Mouse (Mus musculus) gastrocnemius, postnatal 25 days (tissue): ENCODE measurements around the gene Ptpa. TPM values are rescaled to one million over a fixed set of nuclear protein-coding genes. Genes with fewer than 3 reads are reported as not detected.

Experiments used
- DNase-seq: peaks from one replicate; pipeline ENCODE4 v3.0.0; 2022
- long read RNA-seq, 2 experiments: library from polyadenylated mRNA; stranded (forward); transcript quantifications; one replicate each; pipeline ENCODE4 v2.0.0; 2021
- total RNA-seq, 2 experiments: library from RNA; stranded (reverse); gene quantifications; 1 replicate in 1 of 2; 2 replicates in 1 of 2; pipeline ENCODE4 v1.2.3; 2021

The Ptpa gene
- total RNA-seq = 10 to 100 TPM; 67.1 to 68.5 TPM
- long read RNA-seq, experiment 1, transcript Ptpa-208 (3 exons, 989 nt) = major isoform, 10 of 39 reads
- long read RNA-seq, experiment 1, transcript Ptpa-201 (10 exons, 2,586 nt) = minor isoform, 7 of 39 reads
- long read RNA-seq, experiment 1, partial matches to known transcripts = 0 of 39 reads
- long read RNA-seq, experiment 1, other reads (novel, unspliced or antisense) = 22 of 39 reads
- long read RNA-seq, experiment 2, transcript Ptpa-208 (3 exons, 989 nt) = major isoform, 12 of 46 reads
- long read RNA-seq, experiment 2, partial matches to known transcripts = 28 of 46 reads
- long read RNA-seq, experiment 2, other reads (novel, unspliced or antisense) = 1 of 46 reads

GRCm38 (mm10) chr2:30415936-30416648 lies at the start of gene Ptpa:
Gene Ptpa (plus strand): TSS chr2:30416039.
- peak; percentile 91 for DNase-seq

GRCm38 (mm10) chr2:30366203-30366602 lies 49.6 kb upstream of the Ptpa start:
- no peak for DNase-seq

- no peak for DNase-seq
Measured at GRCm38 (mm10) chr2:30371544-30371943, 44.3 kb upstream of the Ptpa start.

- DNase-seq = no peak
Measured at GRCm38 (mm10) chr2:30372726-30373125, 43.1 kb upstream of the Ptpa start.

GRCm38 (mm10) chr2:30375893-30376292 lies 39.9 kb upstream of the Ptpa start:
- no peak for DNase-seq

GRCm38 (mm10) chr2:30377721-30378120 lies 38.1 kb upstream of the Ptpa start:
- no peak for DNase-seq

- DNase-seq = no peak
Measured at GRCm38 (mm10) chr2:30379307-30379706, 36.5 kb upstream of the Ptpa start.

GRCm38 (mm10) chr2:30380564-30381376 lies 35.1 kb upstream of the Ptpa start:
- no peak for DNase-seq

- no peak for DNase-seq
Measured at GRCm38 (mm10) chr2:30381377-30381725, 34.5 kb upstream of the Ptpa start.

- no peak for DNase-seq
Measured at GRCm38 (mm10) chr2:30384814-30385213, 31.0 kb upstream of the Ptpa start.

- no peak for DNase-seq
Measured at GRCm38 (mm10) chr2:30385591-30385990, 30.2 kb upstream of the Ptpa start.

GRCm38 (mm10) chr2:30386913-30387312 lies 28.9 kb upstream of the Ptpa start:
- DNase-seq = no peak

- DNase-seq = no peak
Measured at GRCm38 (mm10) chr2:30389000-30389399, 26.8 kb upstream of the Ptpa start.

- DNase-seq = peak; percentile 99
Measured at GRCm38 (mm10) chr2:30392114-30392576, 23.7 kb upstream of the Ptpa start, which contains the start of gene Dolpp1. Gene Dolpp1 (plus strand): TSS chr2:30392254.

- DNase-seq = peak; percentile 77
Measured at GRCm38 (mm10) chr2:30392577-30393369, 23.1 kb upstream of the Ptpa start.

GRCm38 (mm10) chr2:30393370-30393656 lies 22.5 kb upstream of the Ptpa start:
- DNase-seq = no peak

GRCm38 (mm10) chr2:30395757-30396156 lies 20.1 kb upstream of the Ptpa start:
- no peak for DNase-seq

- no peak for DNase-seq
Measured at GRCm38 (mm10) chr2:30396246-30396645, 19.6 kb upstream of the Ptpa start.

GRCm38 (mm10) chr2:30397986-30398512 lies 17.8 kb upstream of the Ptpa start:
- DNase-seq = no peak

GRCm38 (mm10) chr2:30399191-30400171 lies 16.4 kb upstream of the Ptpa start:
- no peak for DNase-seq

GRCm38 (mm10) chr2:30401581-30401980 lies 14.3 kb upstream of the Ptpa start:
- no peak for DNase-seq
